9 mouse cellular contexts compared by ENCODE assay signal in genomic region chr2:32917526-32917925, GRCm38 (mm10). TPM values are rescaled to one million over a fixed set of nuclear protein-coding genes. Genes with fewer than 3 reads are reported as not detected.
DNase-seq lines count a peak whose midpoint lies in the region; ATAC-seq lines count a peak whose summit lies in the region.
"Had no signal": no experiment of that assay in that cellular context is flagged by ENCODE, and none has a peak within 500 bp of the region (broad histone marks: within the 10 kb centered on the region; RNA-seq: fewer than 3 reads in every experiment).

No protein-coding gene starts in this region.

- H3K27me3 ChIP-seq in megakaryocyte, embryonic 14.5 days (replicated peaks), result peaks cover 69% of the 10 kb centered on the region
- H3K27me3 ChIP-seq: liver, embryonic 13.5 days had no signal

- ATAC-seq in inflammation-experienced regulatory T-cells, adult 6 months, result peak; percentile 90

- peak overlapping the region; percentile 75 for H3K4me3 ChIP-seq in megakaryocyte, embryonic 14.5 days (replicated peaks)
- H3K4me3 ChIP-seq: liver, embryonic 13.5 days had no signal

- peaks cover 50% of the 10 kb centered on the region for H3K4me1 ChIP-seq in megakaryocyte, embryonic 14.5 days

- DNase-seq in thymus, postnatal 0 days (ENCODE audit: low spot score), result peak; percentile 41
- DNase-seq in thymus, adult 18-20 months, result no peak
- DNase-seq in brain, adult 2 months (ENCODE audit: low read depth, low spot score), result peak; percentile 91
- no peak for DNase-seq in cerebellum, postnatal 10 days
- DNase-seq in cerebellum, adult 18-20 months, result no peak
- no peak for DNase-seq in gastrocnemius, postnatal 10 days
- DNase-seq: liver, embryonic 13.5 days had no signal

- no peaks in the 10 kb centered on the region for H3K9me3 ChIP-seq in megakaryocyte, embryonic 14.5 days
- H3K9me3 ChIP-seq: liver, embryonic 13.5 days had no signal

- H3K36me3 ChIP-seq in megakaryocyte, embryonic 14.5 days (replicated peaks; ENCODE audit: low read length), result peaks cover 42% of the 10 kb centered on the region

RNA-seq across cellular contexts. Expression of gene Fam129b, which starts 41.6 kb away (rescaled TPM):
- 10.9 and 12.4 TPM in 2 replicates for polyA plus RNA-seq in thymus, postnatal 0 days (2015; fragmentation: Nextera tagmentation; extraction: Ambion mirVana)
- polyA plus RNA-seq in inflammation-experienced regulatory T-cells, adult 6 months (2017; shearing (Covaris generic)), result 1 to 10 TPM in 1 of 3 experiments, under 1 TPM in 2; 0.15 to 3.2 (median 0.90) TPM
- polyA plus RNA-seq in megakaryocyte, embryonic 14.5 days (2012; ENCODE audit: insufficient read depth, low replicate concordance), result 19.5 and 38.4 TPM in 2 replicates
- total RNA-seq in gastrocnemius, postnatal 10 days (2021), result 10 to 100 TPM; 16.5 to 22.5 TPM

RNA-seq across cellular contexts. Expression of gene Rpl12, which starts 43.8 kb away (rescaled TPM):
- polyA plus RNA-seq in thymus, postnatal 0 days (2015; fragmentation: Nextera tagmentation; extraction: Ambion mirVana), result 269 and 272 TPM in 2 replicates
- polyA plus RNA-seq in inflammation-experienced regulatory T-cells, adult 6 months (2017; shearing (Covaris generic)), result 100 to 1,000 TPM in 1 of 3 experiments, 10 to 100 TPM in 2; 18.9 to 858 (median 48.2) TPM
- polyA plus RNA-seq in megakaryocyte, embryonic 14.5 days (2012; ENCODE audit: insufficient read depth, low replicate concordance), result 796 and 1,818 TPM in 2 replicates
- total RNA-seq in gastrocnemius, postnatal 10 days (2021), result 100 to 1,000 TPM; 156 to 177 TPM

RNA-seq across cellular contexts. Expression of gene Lrsam1, which starts 43.9 kb away (rescaled TPM):
- polyA plus RNA-seq in thymus, postnatal 0 days (2015; fragmentation: Nextera tagmentation; extraction: Ambion mirVana), result 3.3 and 4.0 TPM in 2 replicates
- polyA plus RNA-seq in inflammation-experienced regulatory T-cells, adult 6 months (2017; shearing (Covaris generic)), result 1 to 10 TPM; 4.2 to 7.3 (median 7.3) TPM
- 8.5 and 10.1 TPM in 2 replicates for polyA plus RNA-seq in megakaryocyte, embryonic 14.5 days (2012; ENCODE audit: insufficient read depth, low replicate concordance)
- 10 to 100 TPM in 1 of 2 experiments, 1 to 10 TPM in 1; 9.9 to 12.9 TPM for total RNA-seq in gastrocnemius, postnatal 10 days (2021)

Comparison
In these comparisons a context has a peak if more than half of its experiments do, and no peak if none do; other contexts are left out.
1. DNase-seq: peak in thymus, postnatal 0 days (single experiment) and brain, adult 2 months (single experiment); none in thymus, adult 18-20 months (0 of 2), cerebellum, postnatal 10 days (0 of 2), cerebellum, adult 18-20 months (0 of 2) and gastrocnemius, postnatal 10 days (single experiment).